Mouse (Mus musculus): ENCODE results near the gene Ttc19. TPM values are rescaled to one million over a fixed set of nuclear protein-coding genes. Genes with fewer than 3 reads are reported as not detected.
"Not testable (repeated sequence)": the region's sequence is repeated elsewhere in the genome, so short reads cannot be mapped to it uniquely, and the experiment has no call there.

Gene Ttc19
- polyA plus RNA-seq, 1 experiment from 2014 or later = 19.7 TPM

- no peak overlapping the region for H3K9ac ChIP-seq (ENCODE audit: low read length)
- ATAC-seq (replicated peaks; ENCODE audit: extremely low read depth, insufficient read depth, low FRiP score) = no peak
- H3K4me2 ChIP-seq (ENCODE audit: low read depth, low read length) = no peak overlapping the region
- H3K27me3 ChIP-seq (ENCODE audit: control insufficient read depth, insufficient read depth, low read length) = no peaks in the 10 kb centered on the region
- no peaks in the 10 kb centered on the region for H3K4me1 ChIP-seq (ENCODE audit: control insufficient read depth, insufficient read depth, low read length)
- no peaks in the 10 kb centered on the region for H3K36me3 ChIP-seq (ENCODE audit: control insufficient read depth, insufficient read depth)
- H3K4me3 ChIP-seq (ENCODE audit: low read length) = no peak overlapping the region
- no peak overlapping the region for H3K27ac ChIP-seq (ENCODE audit: low read length)
- 57% methylated on average over 5 of the region's 5 CpGs for WGBS
- H3K9me3 ChIP-seq (replicated peaks; ENCODE audit: control insufficient read depth, low read length) = no peaks in the 10 kb centered on the region
Observed at GRCm38 (mm10) chr11:62270851-62271250, 10.4 kb upstream of the Ttc19 start.

GRCm38 (mm10) chr11:62277086-62277485 is 4.2 kb upstream of the Ttc19 start:
- Histone ChIP-seq H3K4me3 (ENCODE audit: low read length) (no peak overlapping the region), H3K4me2 (ENCODE audit: low read depth, low read length) (no peak overlapping the region), H3K4me1 (ENCODE audit: control insufficient read depth, insufficient read depth, low read length) (peaks cover 6% of the 10 kb centered on the region), H3K9ac (ENCODE audit: low read length) (no peak overlapping the region), H3K9me3 (replicated peaks; ENCODE audit: control insufficient read depth, low read length) (0 out of 2 replicates have a peak, but pooled peaks cover 3% of the 10 kb centered on the region), H3K27me3 (ENCODE audit: control insufficient read depth, insufficient read depth, low read length) (no peaks in the 10 kb centered on the region), H3K36me3 (ENCODE audit: control insufficient read depth, insufficient read depth) (no peaks in the 10 kb centered on the region), H3K27ac (ENCODE audit: low read length) (no peak overlapping the region)
- ATAC-seq (replicated peaks; ENCODE audit: extremely low read depth, insufficient read depth, low FRiP score) = no peak
- 50% methylated on average over 8 of the region's 8 CpGs for WGBS

- no peak for ATAC-seq (replicated peaks; ENCODE audit: extremely low read depth, insufficient read depth, low FRiP score)
- Histone ChIP-seq H3K9ac (ENCODE audit: low read length) (no peak overlapping the region), H3K4me3 (ENCODE audit: low read length) (no peak overlapping the region), H3K4me1 (ENCODE audit: control insufficient read depth, insufficient read depth, low read length) (peaks cover 8% of the 10 kb centered on the region), H3K4me2 (ENCODE audit: low read depth, low read length) (no peak overlapping the region), H3K36me3 (ENCODE audit: control insufficient read depth, insufficient read depth) (no peaks in the 10 kb centered on the region), H3K27me3 (ENCODE audit: control insufficient read depth, insufficient read depth, low read length) (no peaks in the 10 kb centered on the region), H3K27ac (ENCODE audit: low read length) (no peak overlapping the region), H3K9me3 (replicated peaks; ENCODE audit: control insufficient read depth, low read length) (0 out of 2 replicates have a peak, but pooled peaks cover 3% of the 10 kb centered on the region)
- WGBS = 12% methylated on average over 5 of the region's 5 CpGs
Observed at GRCm38 (mm10) chr11:62278027-62278426, 3.2 kb upstream of the Ttc19 start.

- peak overlapping the region; percentile 87 for H3K4me2 ChIP-seq (ENCODE audit: low read depth, low read length)
- H3K27me3 ChIP-seq (ENCODE audit: control insufficient read depth, insufficient read depth, low read length) = no peaks in the 10 kb centered on the region
- under 1% methylated on average over 48 of the region's 57 CpGs for WGBS
- H3K4me3 ChIP-seq (ENCODE audit: low read length) = peak overlapping the region; percentile 94
- H3K9ac ChIP-seq (ENCODE audit: low read length) = peak overlapping the region; percentile 94
- peak overlapping the region; percentile 97 for H3K27ac ChIP-seq (ENCODE audit: low read length)
- H3K36me3 ChIP-seq (ENCODE audit: control insufficient read depth, insufficient read depth) = peaks cover 23% of the 10 kb centered on the region
- peaks cover 6% of the 10 kb centered on the region for H3K4me1 ChIP-seq (ENCODE audit: control insufficient read depth, insufficient read depth, low read length)
- H3K9me3 ChIP-seq (replicated peaks; ENCODE audit: control insufficient read depth, low read length) = 0 out of 2 replicates have a peak, but pooled peaks cover 3% of the 10 kb centered on the region
- ATAC-seq (replicated peaks; ENCODE audit: extremely low read depth, insufficient read depth, low FRiP score) = peak; percentile 80
Observed at GRCm38 (mm10) chr11:62281601-62281997, 326 bp downstream of the Ttc19 start.

- not testable (repeated sequence) for H3K4me3 ChIP-seq (ENCODE audit: low read length); H3K27me3 ChIP-seq (ENCODE audit: control insufficient read depth, insufficient read depth, low read length); ATAC-seq (replicated peaks; ENCODE audit: extremely low read depth, insufficient read depth, low FRiP score); H3K4me1 ChIP-seq (ENCODE audit: control insufficient read depth, insufficient read depth, low read length); H3K4me2 ChIP-seq (ENCODE audit: low read depth, low read length); H3K9ac ChIP-seq (ENCODE audit: low read length); H3K9me3 ChIP-seq (replicated peaks; ENCODE audit: control insufficient read depth, low read length); H3K27ac ChIP-seq (ENCODE audit: low read length)
- H3K36me3 ChIP-seq (ENCODE audit: control insufficient read depth, insufficient read depth) = peaks cover 28% of the 10 kb centered on the region
- 92% methylated on average over 3 of the region's 3 CpGs for WGBS
Observed at GRCm38 (mm10) chr11:62284020-62284419, 2.7 kb downstream of the Ttc19 start.

GRCm38 (mm10) chr11:62285020-62285419 is 3.7 kb downstream of the Ttc19 start:
- no peak overlapping the region for H3K4me3 ChIP-seq (ENCODE audit: low read length)
- no peaks in the 10 kb centered on the region for H3K9me3 ChIP-seq (replicated peaks; ENCODE audit: control insufficient read depth, low read length)
- no peak overlapping the region for H3K4me2 ChIP-seq (ENCODE audit: low read depth, low read length)
- peaks cover 4% of the 10 kb centered on the region for H3K4me1 ChIP-seq (ENCODE audit: control insufficient read depth, insufficient read depth, low read length)
- no peaks in the 10 kb centered on the region for H3K27me3 ChIP-seq (ENCODE audit: control insufficient read depth, insufficient read depth, low read length)
- no peak for ATAC-seq (replicated peaks; ENCODE audit: extremely low read depth, insufficient read depth, low FRiP score)
- H3K27ac ChIP-seq (ENCODE audit: low read length) = no peak overlapping the region
- 86% methylated on average over 8 of the region's 8 CpGs for WGBS
- H3K9ac ChIP-seq (ENCODE audit: low read length) = no peak overlapping the region
- peaks cover 28% of the 10 kb centered on the region for H3K36me3 ChIP-seq (ENCODE audit: control insufficient read depth, insufficient read depth)

GRCm38 (mm10) chr11:62287700-62288099 is 6.4 kb downstream of the Ttc19 start:
- Histone ChIP-seq H3K4me2 (ENCODE audit: low read depth, low read length) (no peak overlapping the region), H3K9ac (ENCODE audit: low read length) (no peak overlapping the region), H3K36me3 (ENCODE audit: control insufficient read depth, insufficient read depth) (peaks cover 31% of the 10 kb centered on the region), H3K9me3 (replicated peaks; ENCODE audit: control insufficient read depth, low read length) (no peaks in the 10 kb centered on the region), H3K4me3 (ENCODE audit: low read length) (no peak overlapping the region), H3K27ac (ENCODE audit: low read length) (no peak overlapping the region), H3K4me1 (ENCODE audit: control insufficient read depth, insufficient read depth, low read length) (no peaks in the 10 kb centered on the region), H3K27me3 (ENCODE audit: control insufficient read depth, insufficient read depth, low read length) (no peaks in the 10 kb centered on the region)
- WGBS = 83% methylated on average over 1 of the region's 1 CpGs
- ATAC-seq (replicated peaks; ENCODE audit: extremely low read depth, insufficient read depth, low FRiP score) = no peak

- Histone ChIP-seq H3K4me1 (ENCODE audit: control insufficient read depth, insufficient read depth, low read length) (no peaks in the 10 kb centered on the region), H3K4me2 (ENCODE audit: low read depth, low read length) (no peak overlapping the region), H3K27ac (ENCODE audit: low read length) (no peak overlapping the region), H3K36me3 (ENCODE audit: control insufficient read depth, insufficient read depth) (peaks cover 17% of the 10 kb centered on the region; the same call in 1 of the 2 replicates), H3K4me3 (ENCODE audit: low read length) (no peak overlapping the region), H3K9ac (ENCODE audit: low read length) (no peak overlapping the region), H3K27me3 (ENCODE audit: control insufficient read depth, insufficient read depth, low read length) (no peaks in the 10 kb centered on the region), H3K9me3 (replicated peaks; ENCODE audit: control insufficient read depth, low read length) (no peaks in the 10 kb centered on the region)
- 87% methylated on average over 2 of the region's 2 CpGs for WGBS
- no peak for ATAC-seq (replicated peaks; ENCODE audit: extremely low read depth, insufficient read depth, low FRiP score)
Observed at GRCm38 (mm10) chr11:62294121-62294520, 12.8 kb downstream of the Ttc19 start.

- Histone ChIP-seq H3K9ac (ENCODE audit: low read length) (no peak overlapping the region), H3K4me1 (ENCODE audit: control insufficient read depth, insufficient read depth, low read length) (no peaks in the 10 kb centered on the region), H3K9me3 (replicated peaks; ENCODE audit: control insufficient read depth, low read length) (no peaks in the 10 kb centered on the region), H3K4me3 (ENCODE audit: low read length) (no peak overlapping the region), H3K27ac (ENCODE audit: low read length) (no peak overlapping the region), H3K4me2 (ENCODE audit: low read depth, low read length) (no peak overlapping the region), H3K27me3 (ENCODE audit: control insufficient read depth, insufficient read depth, low read length) (no peaks in the 10 kb centered on the region), H3K36me3 (ENCODE audit: control insufficient read depth, insufficient read depth) (peaks cover 20% of the 10 kb centered on the region)
- WGBS = 84% methylated on average over 6 of the region's 6 CpGs
- no peak for ATAC-seq (replicated peaks; ENCODE audit: extremely low read depth, insufficient read depth, low FRiP score)
Observed at GRCm38 (mm10) chr11:62298883-62299282, 17.6 kb downstream of the Ttc19 start.

All from heart, embryonic 16.5 days (tissue).